Mouse (Mus musculus): ENCODE results near the gene Dnajb1. TPM values are rescaled to one million over a fixed set of nuclear protein-coding genes. Genes with fewer than 3 reads are reported as not detected.

The Dnajb1 gene
- total and polyA plus RNA-seq, 2 experiments from 2014 or later = 41.2 to 65.1 TPM

- no peak overlapping the region for H3K9ac ChIP-seq
- H3K27ac ChIP-seq (ENCODE audit: low read depth, low read length) = no peak overlapping the region
- H3K4me2 ChIP-seq (ENCODE audit: low read depth) = no peak overlapping the region
- H3K36me3 ChIP-seq (ENCODE audit: insufficient read depth) = no peaks in the 10 kb centered on the region
- H3K27me3 ChIP-seq (ENCODE audit: insufficient read depth, low read length) = no peaks in the 10 kb centered on the region
- no peaks in the 10 kb centered on the region for H3K4me1 ChIP-seq (ENCODE audit: insufficient read depth)
- no peak overlapping the region for H3K4me3 ChIP-seq (ENCODE audit: low read depth, low read length)
- no peak for TF ChIP-seq CTCF (IDR thresholded peaks at IDR 0.05; ENCODE audit: low read depth)
- H3K9me3 ChIP-seq (ENCODE audit: low read length) = 0 out of 2 replicates have a peak, but pooled peaks cover 6% of the 10 kb centered on the region
- ATAC-seq = no peak
- DNase-seq = no peak
- 64% methylated on average over 4 of the region's 4 CpGs for WGBS
Measured at GRCm38 (mm10) chr8:83638856-83639255, 30.9 kb downstream of the Dnajb1 start.

- no peak for DNase-seq
- H3K4me2 ChIP-seq (ENCODE audit: low read depth) = no peak overlapping the region
- H3K4me1 ChIP-seq (ENCODE audit: insufficient read depth) = no peaks in the 10 kb centered on the region
- WGBS = 66% methylated on average over 5 of the region's 5 CpGs
- no peak overlapping the region for H3K27ac ChIP-seq (ENCODE audit: low read depth, low read length)
- H3K4me3 ChIP-seq (ENCODE audit: low read depth, low read length) = no peak overlapping the region
- no peaks in the 10 kb centered on the region for H3K27me3 ChIP-seq (ENCODE audit: insufficient read depth, low read length)
- H3K9me3 ChIP-seq (ENCODE audit: low read length) = 0 out of 2 replicates have a peak, but pooled peaks cover 6% of the 10 kb centered on the region
- H3K9ac ChIP-seq = no peak overlapping the region
- no peak for ATAC-seq
- H3K36me3 ChIP-seq (ENCODE audit: insufficient read depth) = no peaks in the 10 kb centered on the region
- no peak for TF ChIP-seq CTCF (IDR thresholded peaks at IDR 0.05; ENCODE audit: low read depth)
Measured at GRCm38 (mm10) chr8:83639649-83640048, 31.7 kb downstream of the Dnajb1 start.

DNA sequence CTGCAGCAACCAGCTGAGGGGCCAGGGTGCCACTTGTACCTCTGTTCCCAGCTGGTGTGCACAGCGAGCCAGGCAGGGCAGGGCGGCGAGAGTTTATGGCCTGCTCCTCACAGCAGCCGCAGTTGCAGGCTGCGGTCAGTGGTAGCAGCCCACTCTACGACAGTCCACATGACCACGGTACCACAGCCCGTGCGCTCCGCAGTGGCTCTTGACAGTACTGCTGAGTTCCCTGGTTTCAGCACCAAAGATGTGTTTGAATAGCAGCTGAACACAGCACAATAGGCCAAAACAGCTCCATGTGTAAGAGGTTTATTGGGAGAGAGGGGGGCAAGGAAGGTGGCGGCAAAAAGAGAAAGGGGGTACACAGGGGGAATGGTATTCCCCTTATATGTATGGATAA, 39.5 kb downstream of the Dnajb1 start:
- Histone ChIP-seq H3K4me2 (ENCODE audit: low read depth) (no peak overlapping the region), H3K27me3 (ENCODE audit: insufficient read depth, low read length) (no peaks in the 10 kb centered on the region), H3K9ac (no peak overlapping the region), H3K9me3 (ENCODE audit: low read length) (no peaks in the 10 kb centered on the region), H3K4me3 (ENCODE audit: low read depth, low read length) (no peak overlapping the region), H3K27ac (ENCODE audit: low read depth, low read length) (no peak overlapping the region), H3K36me3 (ENCODE audit: insufficient read depth) (no peaks in the 10 kb centered on the region), H3K4me1 (ENCODE audit: insufficient read depth) (no peaks in the 10 kb centered on the region)
- no peak for TF ChIP-seq CTCF (IDR thresholded peaks at IDR 0.05; ENCODE audit: low read depth)
- ATAC-seq (no peak), DNase-seq (no peak)
- 96% methylated on average over 11 of the region's 11 CpGs for WGBS

- no peak for TF ChIP-seq CTCF (IDR thresholded peaks at IDR 0.05; ENCODE audit: low read depth)
- no peak overlapping the region for H3K9ac ChIP-seq
- H3K27me3 ChIP-seq (ENCODE audit: insufficient read depth, low read length) = no peaks in the 10 kb centered on the region
- no peak overlapping the region for H3K27ac ChIP-seq (ENCODE audit: low read depth, low read length)
- DNase-seq (no peak), ATAC-seq (no peak)
- no peak overlapping the region for H3K4me2 ChIP-seq (ENCODE audit: low read depth)
- H3K9me3 ChIP-seq (ENCODE audit: low read length) = no peaks in the 10 kb centered on the region
- H3K36me3 ChIP-seq (ENCODE audit: insufficient read depth) = no peaks in the 10 kb centered on the region
- no peaks in the 10 kb centered on the region; the same call in 1 of the 2 replicates for H3K4me1 ChIP-seq (ENCODE audit: insufficient read depth)
- WGBS = 93% methylated on average over 4 of the region's 4 CpGs
- H3K4me3 ChIP-seq (ENCODE audit: low read depth, low read length) = no peak overlapping the region
Measured at GRCm38 (mm10) chr8:83648031-83648430, 40.0 kb downstream of the Dnajb1 start.

- H3K4me1 ChIP-seq (ENCODE audit: insufficient read depth) = peaks cover 11% of the 10 kb centered on the region
- H3K36me3 ChIP-seq (ENCODE audit: insufficient read depth) = no peaks in the 10 kb centered on the region
- no peaks in the 10 kb centered on the region for H3K27me3 ChIP-seq (ENCODE audit: insufficient read depth, low read length)
- DNase-seq = no peak
- no peak overlapping the region for H3K4me2 ChIP-seq (ENCODE audit: low read depth)
- H3K9ac ChIP-seq = no peak overlapping the region
- no peak for ATAC-seq
- TF ChIP-seq CTCF (IDR thresholded peaks at IDR 0.05; ENCODE audit: low read depth) = no peak
- no peaks in the 10 kb centered on the region for H3K9me3 ChIP-seq (ENCODE audit: low read length)
- 90% methylated on average over 6 of the region's 6 CpGs for WGBS
- H3K4me3 ChIP-seq (ENCODE audit: low read depth, low read length) = no peak overlapping the region
- H3K27ac ChIP-seq (ENCODE audit: low read depth, low read length) = no peak overlapping the region
Measured at GRCm38 (mm10) chr8:83649699-83650098, 41.7 kb downstream of the Dnajb1 start.

GRCm38 (mm10) chr8:83652030-83652743, 44.2 kb downstream of the Dnajb1 start, which contains the start of gene Gipc1:
Gene Gipc1, plus strand, starts transcription at chr8:83652677.
- Histone ChIP-seq H3K4me1 (ENCODE audit: insufficient read depth) (peaks cover 11% of the 10 kb centered on the region), H3K9me3 (ENCODE audit: low read length) (no peaks in the 10 kb centered on the region), H3K4me3 (ENCODE audit: low read depth, low read length) (peak within 1 kb of the TSS; percentile 72), H3K27ac (ENCODE audit: low read depth, low read length) (peak within 1 kb of the TSS; percentile 92), H3K4me2 (ENCODE audit: low read depth) (peak within 1 kb of the TSS; percentile 93), H3K36me3 (ENCODE audit: insufficient read depth) (0 out of 2 replicates have a peak, but pooled peaks cover 4% of the 10 kb centered on the region), H3K9ac (peak within 1 kb of the TSS; percentile 71), H3K27me3 (ENCODE audit: insufficient read depth, low read length) (no peaks in the 10 kb centered on the region)
- DNase-seq (peak; percentile 99), ATAC-seq (peak; percentile 98)
- 0 out of 2 replicates have a peak, but pooled peaks have one; percentile 10 for TF ChIP-seq CTCF (IDR thresholded peaks at IDR 0.05; ENCODE audit: low read depth)
- WGBS = 7% methylated on average over 42 of the region's 50 CpGs

All from forebrain, postnatal 0 days (tissue).